Mouse (Mus musculus) cerebellum, postnatal 25 days (tissue): ENCODE data around the gene Taf15.
"Not testable (repeated sequence)": the region's sequence is repeated elsewhere in the genome, so short reads cannot be mapped to it uniquely, and the experiment has no call there.

ENCODE experiments used
- DNase-seq, 2 experiments: peaks; one replicate each; pipeline ENCODE4 v3.0.0; 2021; ENCODE audit warnings: mixed read lengths in 2 of 2

Gene Taf15

GRCm38 (mm10) chr11:83540931-83541330 is 68.0 kb downstream of the Taf15 start:
- DNase-seq: no peak

- DNase-seq: no peak
Measured at GRCm38 (mm10) chr11:83541415-83541814, 68.5 kb downstream of the Taf15 start.

GRCm38 (mm10) chr11:83544214-83544613 is 71.3 kb downstream of the Taf15 start:
- DNase-seq: no peak

- DNase-seq: no peak
Measured at GRCm38 (mm10) chr11:83550186-83550632, 77.3 kb downstream of the Taf15 start.

GRCm38 (mm10) chr11:83551037-83551436 is 78.2 kb downstream of the Taf15 start:
- not testable (repeated sequence) for DNase-seq

- no peak for DNase-seq
Measured at GRCm38 (mm10) chr11:83551668-83552067, 78.8 kb downstream of the Taf15 start.
